Mouse (Mus musculus) right cerebral cortex, postnatal 25 days (tissue): ENCODE measurements around the gene Gm20806.
"Not testable (repeated sequence)": the region's sequence is repeated elsewhere in the genome, so short reads cannot be mapped to it uniquely, and the experiment has no call there.

Source experiments
- DNase-seq: peaks from one replicate; pipeline ENCODE4 v3.0.0; 2022

The Gm20806 gene

GRCm38 (mm10) chrY:78837956-78838355 lies at the start of gene Gm20806:
Gm20806 (minus strand) TSS chrY:78838056.
- not testable (repeated sequence) for DNase-seq
